Mouse (Mus musculus) midbrain, embryonic 14.5 days (tissue): ENCODE data around the gene Icam1. TPM values are rescaled to one million over a fixed set of nuclear protein-coding genes. Genes with fewer than 3 reads are reported as not detected.

Experiments
- ATAC-seq: fragments of 200-750 bp; cut with Nextera tagmentation; 2 replicates; pipeline ENCODE4 v1.8.0; 2017; ENCODE audit warnings: moderate number of reproducible peaks, moderate library complexity; ENCODE audit not compliant: low FRiP score, low TSS enrichment
- DNase-seq: peaks from one replicate; pipeline ENCODE4 v3.0.0-alpha.2; 2015
- H3K27ac ChIP-seq: fragments of 300-500 bp; sonication (generic); replicated peaks from 2 replicates; pipeline ENCODE4 v1.5.1; 2014; ENCODE audit warnings: mild to moderate bottlenecking, low read depth, low read length, moderate library complexity
- H3K27me3 ChIP-seq: fragments of 300-500 bp; sonication (generic); 2 replicates; pipeline ENCODE4 v1.6.1; 2014; ENCODE audit warnings: low read length, control low read depth, mixed read lengths; ENCODE audit not compliant: control insufficient read depth, insufficient read depth
- H3K36me3 ChIP-seq: fragments of 300-500 bp; sonication (generic); 2 replicates; pipeline ENCODE4 v1.6.1; 2014; ENCODE audit warnings: low read length, control low read depth; ENCODE audit not compliant: control insufficient read depth, insufficient read depth
- H3K4me1 ChIP-seq: fragments of 300-500 bp; sonication (generic); 2 replicates; pipeline ENCODE4 v1.6.1; 2014; ENCODE audit warnings: mild to moderate bottlenecking, antibody characterized with exemption, low read length, control low read depth; ENCODE audit not compliant: control insufficient read depth, insufficient read depth
- H3K4me2 ChIP-seq: fragments of 300-500 bp; sonication (generic); 2 replicates; pipeline ENCODE4 v1.6.1; 2014; ENCODE audit warnings: mild to moderate bottlenecking, low read length, moderate library complexity
- H3K4me3 ChIP-seq: fragments of 300-500 bp; sonication (generic); replicated peaks from 2 replicates; pipeline ENCODE4 v1.5.1; 2014; ENCODE audit warnings: low read depth, low read length
- H3K9ac ChIP-seq: fragments of 300-500 bp; sonication (generic); replicated peaks from 2 replicates; pipeline ENCODE4 v1.6.1; 2014; ENCODE audit warnings: mild to moderate bottlenecking, low read length, moderate library complexity
- H3K9me3 ChIP-seq: fragments of 300-500 bp; sonication (generic); 2 replicates; pipeline ENCODE4 v1.6.1; 2016; ENCODE audit warnings: low read length, control low read depth, mixed read lengths; ENCODE audit not compliant: control insufficient read depth
- WGBS: fragments of 180-500 bp; shearing (Covaris S2); extraction: QIAGEN DNeasy Blood & Tissue Kit; methylation state at CpG from one replicate; pipeline ENCODE4 v1.1.7; 2014; 5-methylcytosine and 5-hydroxymethylcytosine counted together
- polyA plus RNA-seq: library from polyadenylated mRNA; unstranded; fragments of >200 nt; fragmentation: Nextera tagmentation; extraction: Ambion mirVana; gene quantifications from 2 replicates; pipeline ENCODE4 v1.2.1, GENCODE M21; 2014

The Icam1 gene
- polyA plus RNA-seq, 1 experiment from 2014 or later = 4.1 TPM

DNA sequence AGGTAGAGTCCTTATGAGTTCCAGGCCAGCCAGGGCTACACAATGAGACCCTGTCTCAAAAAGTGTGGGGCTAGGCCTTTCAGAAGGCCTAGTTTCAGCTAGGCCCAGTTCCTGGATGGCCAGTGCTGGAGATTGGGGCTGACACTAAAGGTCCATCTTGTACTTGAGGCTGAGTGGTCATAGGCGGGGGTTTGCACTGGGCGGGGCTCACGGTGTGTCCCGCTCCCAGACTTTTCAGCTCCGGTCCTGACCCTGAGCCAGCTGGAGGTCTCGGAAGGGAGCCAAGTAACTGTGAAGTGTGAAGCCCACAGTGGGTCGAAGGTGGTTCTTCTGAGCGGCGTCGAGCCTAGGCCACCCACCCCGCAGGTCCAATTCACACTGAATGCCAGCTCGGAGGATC is 11.1 kb downstream of the Icam1 start:
- H3K36me3 ChIP-seq = no peaks in the 10 kb centered on the region
- H3K27ac ChIP-seq = no peak overlapping the region
- no peak overlapping the region for H3K9ac ChIP-seq
- H3K27me3 ChIP-seq = peaks cover 45% of the 10 kb centered on the region
- ATAC-seq = no peak
- WGBS = 88% methylated on average over 12 of the region's 12 CpGs
- peaks cover 13% of the 10 kb centered on the region; the same call in 1 of the 2 replicates for H3K4me1 ChIP-seq
- no peak for DNase-seq
- no peak overlapping the region for H3K4me3 ChIP-seq
- H3K9me3 ChIP-seq = no peaks in the 10 kb centered on the region
- H3K4me2 ChIP-seq = no peak overlapping the region

DNA sequence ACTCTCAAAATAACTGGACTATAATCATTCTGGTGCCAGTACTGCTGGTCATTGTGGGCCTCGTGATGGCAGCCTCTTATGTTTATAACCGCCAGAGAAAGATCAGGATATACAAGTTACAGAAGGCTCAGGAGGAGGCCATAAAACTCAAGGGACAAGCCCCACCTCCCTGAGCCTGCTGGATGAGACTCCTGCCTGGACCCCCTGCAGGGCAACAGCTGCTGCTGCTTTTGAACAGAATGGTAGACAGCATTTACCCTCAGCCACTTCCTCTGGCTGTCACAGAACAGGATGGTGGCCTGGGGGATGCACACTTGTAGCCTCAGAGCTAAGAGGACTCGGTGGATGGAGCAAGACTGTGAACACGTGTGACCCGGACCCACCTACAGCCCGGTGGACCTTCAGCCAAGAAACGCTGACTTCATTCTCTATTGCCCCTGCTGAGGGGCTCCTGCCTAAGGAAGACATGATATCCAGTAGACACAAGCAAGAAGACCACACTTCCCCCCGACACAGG is 12.0 kb downstream of the Icam1 start:
- Histone ChIP-seq H3K9ac (no peak overlapping the region), H3K9me3 (no peaks in the 10 kb centered on the region), H3K4me2 (no peak overlapping the region), H3K27ac (no peak overlapping the region), H3K4me1 (peaks cover 18% of the 10 kb centered on the region), H3K4me3 (no peak overlapping the region), H3K36me3 (no peaks in the 10 kb centered on the region), H3K27me3 (peaks cover 55% of the 10 kb centered on the region)
- DNase-seq (peak; percentile 23), ATAC-seq (no peak)
- WGBS = 53% methylated on average over 8 of the region's 8 CpGs

DNA sequence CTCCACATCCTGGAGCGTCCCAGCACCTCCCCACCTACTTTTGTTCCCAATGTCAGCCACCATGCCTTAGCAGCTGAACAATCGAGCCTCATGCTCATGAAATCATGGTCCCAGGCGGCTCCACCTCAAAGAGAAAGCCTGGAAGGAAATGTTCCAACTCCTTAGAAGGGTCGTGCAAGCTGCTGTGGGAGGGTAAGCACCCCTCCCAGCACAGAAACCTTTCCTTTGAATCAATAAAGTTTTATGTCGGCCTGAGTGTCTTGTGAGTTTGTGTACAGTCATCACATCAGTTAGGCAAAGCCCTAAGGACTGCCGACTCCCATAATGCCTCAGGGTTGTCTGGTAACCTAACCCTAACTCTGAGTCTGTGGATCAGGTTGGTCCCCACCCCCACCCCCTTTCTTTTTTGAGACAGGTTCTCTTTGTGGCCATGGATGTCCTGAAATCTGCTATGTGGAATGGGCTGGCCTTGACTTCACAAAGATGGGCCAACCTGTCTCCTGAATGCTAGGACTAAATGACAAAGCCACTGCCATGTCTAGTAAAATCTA is 12.8 kb downstream of the Icam1 start:
- Histone ChIP-seq H3K36me3 (no peaks in the 10 kb centered on the region), H3K9ac (no peak overlapping the region), H3K4me1 (peaks cover 25% of the 10 kb centered on the region), H3K4me3 (no peak overlapping the region), H3K27me3 (peaks cover 63% of the 10 kb centered on the region), H3K9me3 (no peaks in the 10 kb centered on the region), H3K4me2 (no peak overlapping the region), H3K27ac (no peak overlapping the region)
- ATAC-seq = no peak
- DNase-seq = no peak
- 66% methylated on average over 6 of the region's 6 CpGs for WGBS

DNA sequence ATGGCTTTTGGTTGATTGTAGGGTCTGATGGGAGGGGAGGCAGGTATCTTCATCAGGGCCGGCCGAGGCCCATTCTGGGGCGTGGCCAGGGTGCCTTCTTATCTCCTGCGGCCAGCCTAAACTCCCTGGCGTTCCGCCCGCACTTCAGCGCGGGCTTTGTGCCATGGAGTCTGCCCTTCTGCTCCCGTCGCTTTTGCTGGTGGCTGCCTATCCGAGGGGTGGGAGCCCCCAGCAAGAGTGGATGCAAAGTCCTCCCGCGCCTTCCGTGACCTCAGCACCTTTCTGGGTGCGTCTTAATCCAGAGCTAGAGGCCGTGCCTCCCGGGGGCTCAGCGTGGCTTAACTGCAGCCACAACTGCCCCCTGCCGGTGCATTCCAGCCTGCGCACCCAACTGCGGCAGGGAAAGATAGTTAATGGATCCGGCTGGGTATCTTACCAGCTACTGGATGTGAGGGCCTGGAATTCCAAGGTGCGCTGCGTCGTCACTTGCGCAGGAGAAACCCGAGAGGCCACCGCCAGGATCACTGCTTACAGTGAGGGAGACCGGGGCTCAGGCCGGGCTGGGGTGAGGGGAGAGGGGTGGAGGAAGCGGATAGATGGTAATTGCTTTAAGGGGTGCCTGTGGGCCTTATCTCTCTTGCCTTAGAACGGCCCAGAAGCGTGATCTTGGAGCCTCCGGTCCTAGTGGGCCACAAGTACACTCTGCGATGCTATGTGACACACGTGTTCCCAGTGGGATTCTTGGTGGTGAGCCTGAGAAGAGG is 13.7 kb downstream of the Icam1 start, which contains the start of gene Icam4:
Gene Icam4 (plus strand): TSS at position 83 of the 764 bp plus-strand sequence.
- H3K27me3 ChIP-seq = peaks cover 72% of the 10 kb centered on the region
- no peak for ATAC-seq
- H3K27ac ChIP-seq = no peak within 1 kb of the TSS
- no peaks in the 10 kb centered on the region for H3K36me3 ChIP-seq
- H3K4me1 ChIP-seq = peaks cover 25% of the 10 kb centered on the region
- 0 out of 2 replicates have a peak within 1 kb of the TSS, but pooled peaks have one; percentile 14 for H3K9ac ChIP-seq
- H3K4me3 ChIP-seq = no peak within 1 kb of the TSS
- peak within 1 kb of the TSS; percentile 42 for H3K4me2 ChIP-seq
- no peaks in the 10 kb centered on the region for H3K9me3 ChIP-seq
- 3% methylated on average over 37 of the region's 37 CpGs for WGBS
- DNase-seq = peak; percentile 80

DNA sequence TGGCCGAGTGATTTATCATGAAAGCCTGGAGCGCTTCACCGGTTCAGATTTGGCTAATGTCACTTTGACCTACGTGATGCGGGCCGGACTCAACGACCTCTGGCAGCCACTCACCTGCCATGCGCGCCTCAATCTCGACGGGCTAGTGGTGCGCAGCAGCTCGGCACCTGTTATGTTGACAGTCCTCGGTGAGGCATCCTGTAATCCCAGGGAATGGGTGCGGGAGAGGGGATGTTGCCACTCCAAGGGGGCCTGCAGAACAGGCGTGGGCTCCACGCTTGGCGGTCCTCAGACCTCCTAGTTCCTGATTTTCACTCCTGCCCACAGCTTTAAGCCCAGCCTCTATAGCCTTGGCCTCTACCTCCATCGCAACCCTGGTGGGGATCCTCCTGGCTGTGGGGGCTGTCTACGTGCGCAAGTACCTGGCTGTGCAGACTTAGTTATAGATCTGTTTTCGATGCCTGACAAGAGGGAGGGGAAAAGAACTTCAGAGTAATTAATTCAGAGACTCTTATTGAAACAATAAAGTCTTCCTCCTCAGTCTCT is 14.3 kb downstream of the Icam1 start:
- H3K4me2 ChIP-seq = peak overlapping the region; percentile 93; the same call in 1 of the 2 replicates
- H3K4me1 ChIP-seq = peaks cover 25% of the 10 kb centered on the region

DNA sequence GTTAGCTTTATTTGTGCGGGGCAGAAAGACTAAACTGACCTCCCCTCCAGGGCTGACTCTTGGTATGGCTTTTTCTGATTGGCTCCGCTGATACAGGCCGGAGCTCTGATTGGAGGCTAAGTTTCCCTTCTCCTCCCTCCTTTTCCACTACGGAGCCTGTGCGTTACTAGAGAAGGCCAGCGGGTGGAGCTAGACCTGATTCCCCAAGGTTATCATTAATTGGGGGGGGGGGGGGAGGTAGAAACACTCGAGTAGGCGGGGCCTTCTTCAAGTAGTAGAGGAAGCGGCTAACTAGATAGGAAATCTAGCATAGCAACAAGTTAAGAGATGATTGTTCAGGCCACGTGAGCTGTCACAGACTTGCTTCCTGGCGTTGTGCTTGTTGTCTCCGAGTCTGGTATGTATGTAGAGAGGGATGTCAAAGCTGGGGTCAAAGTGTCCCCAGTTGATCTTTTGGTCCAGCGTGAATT is 15.0 kb downstream of the Icam1 start:
- H3K27ac ChIP-seq = no peak overlapping the region
- peak overlapping the region; percentile 93 for H3K4me2 ChIP-seq
- H3K4me3 ChIP-seq = peak overlapping the region; percentile 49
- H3K9ac ChIP-seq = no peak overlapping the region; the same call in 1 of the 2 replicates
- no peaks in the 10 kb centered on the region for H3K9me3 ChIP-seq
- no peaks in the 10 kb centered on the region for H3K36me3 ChIP-seq
- H3K27me3 ChIP-seq = peaks cover 85% of the 10 kb centered on the region
- peaks cover 25% of the 10 kb centered on the region for H3K4me1 ChIP-seq
- under 1% methylated on average over 13 of the region's 13 CpGs for WGBS
- DNase-seq (peak; percentile 82), ATAC-seq (0 out of 2 replicates have a peak, but pooled peaks have one; percentile 55)

More for the DNA sequence above, 14.3 kb downstream of the Icam1 start:
- Histone ChIP-seq H3K4me3 (no peak overlapping the region), H3K27me3 (peaks cover 78% of the 10 kb centered on the region), H3K36me3 (no peaks in the 10 kb centered on the region), H3K9me3 (no peaks in the 10 kb centered on the region), H3K9ac (0 out of 2 replicates have a peak overlapping the region, but pooled peaks have one; percentile 14), H3K27ac (no peak overlapping the region)
- 25% methylated on average over 22 of the region's 22 CpGs for WGBS
- DNase-seq (no peak), ATAC-seq (no peak)

DNA sequence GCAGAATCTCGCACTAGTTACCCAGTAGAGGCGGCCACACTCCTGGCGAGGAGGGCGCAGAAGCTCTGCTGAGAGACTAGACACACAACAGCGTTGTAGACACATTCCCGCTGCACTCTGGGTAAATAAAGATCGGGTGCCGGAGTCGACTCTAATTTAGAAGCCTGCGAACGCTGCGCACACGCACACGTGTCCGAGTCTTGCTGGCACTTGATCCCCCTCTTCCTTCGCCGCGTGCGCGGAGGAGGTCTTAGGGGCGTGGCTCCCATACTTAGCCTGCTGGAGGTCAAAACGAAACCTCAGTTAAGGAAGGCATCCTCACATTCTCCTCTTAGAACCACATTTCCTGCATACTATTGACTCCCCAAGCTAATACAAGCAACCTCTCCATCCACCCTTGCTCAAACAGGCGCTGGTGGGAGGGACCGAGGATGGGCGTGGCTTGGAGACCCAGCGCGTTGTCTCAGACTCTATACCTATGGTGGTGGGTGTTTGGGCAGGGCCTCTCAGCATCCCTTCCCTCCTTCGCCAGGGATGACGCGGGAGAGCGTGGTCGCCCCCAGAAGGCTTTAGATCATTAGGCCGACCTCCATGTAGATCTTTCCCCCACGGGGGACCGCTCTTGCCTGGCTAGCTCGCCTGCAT is 15.6 kb downstream of the Icam1 start:
- no peak overlapping the region; the same call in 1 of the 2 replicates for H3K9ac ChIP-seq
- H3K4me2 ChIP-seq = peak overlapping the region; percentile 93
- peak; percentile 61 for ATAC-seq
- H3K4me3 ChIP-seq = peak overlapping the region; percentile 49
- H3K9me3 ChIP-seq = no peaks in the 10 kb centered on the region
- H3K4me1 ChIP-seq = peaks cover 25% of the 10 kb centered on the region
- no peak overlapping the region for H3K27ac ChIP-seq
- peaks cover 87% of the 10 kb centered on the region for H3K27me3 ChIP-seq
- under 1% methylated on average over 36 of the region's 36 CpGs for WGBS
- H3K36me3 ChIP-seq = no peaks in the 10 kb centered on the region
- peak; percentile 77 for DNase-seq

DNA sequence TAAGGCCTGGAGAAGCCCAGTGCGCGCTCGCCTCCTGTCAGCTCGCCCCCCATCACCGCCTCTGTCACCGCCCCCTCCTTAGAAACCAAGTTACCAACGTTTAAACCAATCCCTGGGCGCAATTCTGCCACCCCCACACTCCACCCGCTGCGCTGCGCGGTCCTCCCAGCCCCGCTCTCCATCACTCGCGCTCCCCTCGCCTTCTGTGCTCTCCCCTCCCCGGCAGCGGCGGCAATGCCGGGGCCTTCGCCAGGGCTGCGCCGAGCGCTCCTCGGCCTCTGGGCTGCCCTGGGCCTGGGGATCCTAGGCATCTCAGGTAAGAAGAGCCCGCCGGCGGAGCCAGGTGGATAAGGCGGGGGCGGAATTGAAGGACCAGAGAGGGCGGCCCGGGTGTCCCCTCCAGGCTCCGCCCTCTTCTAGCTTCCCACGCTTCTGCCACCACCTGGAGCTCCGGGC is 16.1 kb downstream of the Icam1 start, which contains the start of gene Icam5:
Gene Icam5 (plus strand): TSS at position 178 of the 456 bp plus-strand sequence.
- H3K9ac ChIP-seq = peak within 1 kb of the TSS; percentile 57
- WGBS = under 1% methylated on average over 35 of the region's 35 CpGs
- no peaks in the 10 kb centered on the region for H3K9me3 ChIP-seq
- ATAC-seq = peak; percentile 16; the same call in 1 of the 2 replicates
- H3K27me3 ChIP-seq = peaks cover 92% of the 10 kb centered on the region
- H3K4me3 ChIP-seq = peak within 1 kb of the TSS; percentile 49
- peak; percentile 61 for DNase-seq
- no peaks in the 10 kb centered on the region for H3K36me3 ChIP-seq
- H3K4me1 ChIP-seq = peaks cover 25% of the 10 kb centered on the region
- no peak within 1 kb of the TSS for H3K27ac ChIP-seq
- peak within 1 kb of the TSS; percentile 93 for H3K4me2 ChIP-seq
